Mouse (Mus musculus) heart, postnatal 0 days (tissue): ENCODE results near the gene Atrnl1.

Source experiments
- CTCF ChIP-seq: IDR thresholded peaks from 2 replicates; pipeline ENCODE4 v1.5.1; 2016; ENCODE audit warnings: antibody characterized with exemption, control low read depth, low read depth
- EP300 ChIP-seq: IDR thresholded peaks from 2 replicates; pipeline ENCODE4 v1.6.1; 2016; ENCODE audit warnings: antibody characterized with exemption, low read depth

GRCm38 (mm10) chr19:58068958-58069357, 458.1 kb downstream of the Atrnl1 start:
- TF ChIP-seq CTCF: no peak
- no peak for TF ChIP-seq EP300
